Mouse (Mus musculus): ENCODE measurements at regions not wholly inside any gene's neighbourhood (a gene's known extent, or its start where the extent isn't known, plus 50 kb on each side); places are given as distances from the start of the nearest gene placed in this dataset.

DNA sequence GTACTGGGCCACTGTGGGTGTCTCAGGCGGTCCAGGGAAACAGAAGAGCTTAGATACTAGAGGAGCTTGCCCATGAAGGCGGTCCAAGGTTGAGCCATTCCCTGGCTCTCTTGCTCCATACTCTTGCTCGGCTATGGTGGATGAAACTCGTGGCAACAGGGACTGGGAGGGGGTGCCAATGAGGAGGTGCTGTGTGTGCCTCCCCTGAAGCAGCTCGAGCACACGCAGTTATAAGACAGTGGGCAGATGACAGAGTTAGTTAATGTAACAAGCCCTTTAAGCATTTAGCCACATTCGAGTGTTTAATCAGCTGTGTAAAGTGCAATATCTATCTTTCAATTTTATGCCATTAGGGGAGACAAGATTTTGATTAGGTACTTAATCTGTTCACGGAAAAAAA lies 237.5 kb downstream of the Dhx35 start:
- DNase-seq: no peak

DNA sequence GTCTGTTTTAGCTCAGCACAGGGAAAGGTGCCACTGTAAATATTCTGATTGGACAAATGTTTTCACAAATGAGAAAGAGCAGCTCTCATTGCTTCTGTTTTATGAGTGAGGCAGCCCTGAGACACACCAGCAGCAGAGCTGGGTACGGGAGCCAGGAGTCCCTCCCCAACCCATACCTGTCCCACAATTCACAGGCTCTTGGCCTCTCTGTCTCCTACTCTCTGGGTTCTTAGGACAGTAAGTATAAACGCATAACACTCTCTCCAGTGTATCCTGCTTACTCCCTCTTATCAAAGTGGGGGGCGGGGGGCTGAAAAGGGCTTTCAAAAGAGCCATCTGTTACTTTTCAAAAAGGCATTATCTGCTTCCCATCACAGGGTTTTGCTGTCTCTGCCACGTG lies 245.3 kb downstream of the Dhx35 start:
- no peak for DNase-seq

DNA sequence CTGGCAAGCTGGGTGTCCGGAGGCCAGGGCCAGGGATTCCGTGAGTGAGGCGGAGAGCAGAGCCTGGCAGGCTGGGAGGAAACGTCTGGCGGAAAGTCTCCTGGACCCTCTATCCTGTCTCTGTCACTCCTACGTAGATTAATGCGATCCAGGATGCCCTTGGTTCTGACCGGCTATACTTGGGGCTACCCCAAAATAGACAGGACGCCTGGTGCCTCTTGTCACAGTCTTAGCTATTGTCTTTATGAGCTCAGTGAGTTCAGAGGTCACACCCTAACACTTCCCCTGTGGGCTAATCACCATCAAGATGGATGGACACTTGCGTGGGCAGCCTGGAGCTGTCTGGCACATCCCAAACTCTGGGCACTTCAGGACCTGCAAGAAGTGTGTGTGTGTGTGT lies 258.9 kb downstream of the Dhx35 start:
- no peak for DNase-seq

DNA sequence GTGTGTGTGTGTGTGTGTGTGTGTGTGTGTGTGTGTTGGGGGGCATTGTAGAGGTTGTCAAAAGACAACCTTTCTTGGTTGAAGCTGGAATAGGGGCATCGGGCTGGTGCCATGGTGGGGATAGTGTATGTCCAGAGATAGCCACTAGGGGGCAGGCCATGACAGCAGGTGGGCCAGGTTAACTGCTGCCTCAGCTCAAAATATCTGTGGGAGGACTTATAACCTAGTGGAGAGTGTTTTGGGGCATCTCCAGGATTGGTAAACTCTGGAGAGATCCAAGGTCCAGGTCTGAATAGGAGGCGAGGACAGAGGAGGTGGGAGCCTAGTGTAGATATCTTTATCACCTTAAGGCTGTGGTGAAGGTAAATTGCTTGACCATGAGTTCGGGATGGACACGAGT lies 259.3 kb downstream of the Dhx35 start:
- DNase-seq: peak; percentile 73 to 77

DNA sequence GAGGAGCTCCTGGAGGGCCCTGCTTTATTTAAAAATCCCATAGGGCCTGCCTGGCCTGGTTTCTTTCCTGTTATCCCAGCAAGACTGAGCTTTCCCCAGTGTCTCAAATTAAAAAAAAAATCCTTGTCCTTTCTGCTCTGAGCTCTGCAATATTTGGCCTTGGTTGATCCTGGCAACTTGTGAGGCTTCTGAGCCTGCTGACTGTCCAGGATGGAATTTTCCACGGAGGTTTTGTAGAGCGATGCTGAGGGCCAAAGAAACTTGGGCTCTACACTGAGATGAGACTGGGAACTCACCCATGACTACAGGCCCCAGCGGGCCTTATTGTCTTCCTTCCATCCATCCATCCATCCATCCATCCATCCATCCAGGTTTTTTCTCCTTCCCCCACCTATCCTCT lies 259.8 kb downstream of the Dhx35 start:
- DNase-seq: no peak

DNA sequence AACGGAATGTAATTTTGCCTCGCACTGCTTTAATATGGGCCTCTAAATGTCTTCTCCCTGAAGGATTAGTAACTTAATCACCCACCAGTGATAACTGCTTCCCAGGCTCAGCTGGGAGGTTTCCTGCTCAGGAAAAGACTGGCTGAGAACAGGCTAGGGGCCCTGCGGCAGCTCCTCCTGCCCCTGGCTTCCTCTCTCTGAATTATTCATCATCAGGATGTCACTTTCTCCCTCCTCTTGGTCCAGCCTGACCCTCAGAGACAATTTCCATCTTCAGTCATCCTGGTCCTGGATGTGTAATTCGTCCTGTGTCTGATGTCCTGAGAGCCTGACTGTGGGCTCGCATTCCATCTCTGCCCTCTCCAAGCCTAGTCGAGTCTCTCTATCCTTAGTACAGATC lies 261.2 kb downstream of the Dhx35 start:
- DNase-seq: no peak

DNA sequence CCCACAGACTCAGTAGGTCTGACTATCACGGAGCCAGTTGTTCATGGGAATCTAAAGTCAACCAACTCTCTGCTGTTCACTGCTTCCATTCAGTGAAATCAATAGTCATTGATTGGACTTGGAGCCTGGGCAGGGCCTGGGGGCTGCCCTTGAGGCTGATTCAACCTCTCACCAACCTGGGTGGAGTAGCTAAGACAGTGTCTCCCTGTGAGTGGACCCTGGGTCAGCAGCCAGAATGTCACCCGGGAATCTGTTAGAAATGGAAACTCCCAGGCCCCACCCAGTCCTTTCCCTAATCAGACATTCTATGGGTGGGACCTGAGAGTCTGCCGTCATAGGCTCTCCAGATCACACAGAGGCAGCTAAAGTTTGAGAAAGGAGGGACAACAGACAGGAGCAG lies 262.4 kb downstream of the Dhx35 start:
- DNase-seq: no peak

DNA sequence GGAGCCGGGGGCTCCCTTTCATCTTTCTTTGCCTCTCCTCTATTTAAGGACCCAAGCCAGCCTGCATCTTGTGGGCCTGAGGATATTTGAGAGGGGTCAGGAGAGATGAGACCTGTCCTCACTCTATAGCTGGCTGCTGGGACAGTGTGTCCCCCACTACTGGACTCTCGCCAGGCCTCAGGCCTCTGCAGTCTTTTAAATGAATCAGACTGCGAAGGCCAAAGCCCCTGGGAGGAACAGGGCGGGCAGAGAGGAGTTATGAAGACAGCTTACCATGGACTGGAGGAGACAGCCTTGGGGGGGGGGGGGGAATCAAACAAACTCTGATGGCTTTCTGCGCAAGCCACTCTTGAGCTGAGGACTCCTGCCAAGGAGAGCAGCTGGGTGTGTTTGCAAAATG lies 262.9 kb downstream of the Dhx35 start:
- DNase-seq: peak in 1 of 2 experiments; percentile 17

DNA sequence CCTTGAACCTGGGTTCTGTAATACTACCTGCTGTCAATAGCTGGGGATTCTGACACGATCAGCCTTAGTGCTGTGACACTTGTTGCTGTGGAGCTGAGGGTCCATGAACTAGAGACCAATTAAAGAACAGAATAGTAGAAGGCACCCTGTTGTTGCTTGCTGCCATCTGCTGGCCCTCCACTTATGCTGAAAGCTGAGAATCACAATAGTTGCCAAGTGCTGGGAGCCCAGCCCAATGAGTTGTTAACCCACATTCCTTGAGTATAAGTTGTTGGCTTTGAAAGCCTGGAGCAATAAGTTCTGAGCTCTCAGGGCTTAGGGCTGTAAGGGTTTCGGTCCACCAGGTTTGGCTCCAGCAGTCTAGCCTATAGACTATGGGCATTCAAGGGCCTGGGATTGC lies 267.7 kb downstream of the Dhx35 start:
- peak; percentile 36 to 50 for DNase-seq

DNA sequence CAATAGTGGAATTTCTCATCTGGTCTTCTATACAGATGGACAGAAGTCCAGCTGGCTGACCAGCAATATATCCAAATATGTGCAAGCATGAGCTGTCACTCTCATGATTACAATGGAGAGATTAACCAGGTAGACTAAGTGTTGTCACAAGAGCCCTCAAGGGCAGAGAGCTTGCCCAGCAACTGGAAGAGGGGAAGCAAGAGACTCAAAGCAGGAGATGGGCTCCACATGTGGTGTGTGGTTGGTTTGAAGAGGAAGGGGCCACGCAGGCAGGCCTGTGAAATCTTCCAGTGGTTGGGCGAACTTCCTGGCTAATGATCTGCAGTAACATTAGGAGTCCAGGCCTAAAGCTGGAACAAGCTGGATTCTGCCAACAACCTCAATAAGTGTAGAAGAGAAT lies 268.1 kb downstream of the Dhx35 start:
- no peak for DNase-seq

DNA sequence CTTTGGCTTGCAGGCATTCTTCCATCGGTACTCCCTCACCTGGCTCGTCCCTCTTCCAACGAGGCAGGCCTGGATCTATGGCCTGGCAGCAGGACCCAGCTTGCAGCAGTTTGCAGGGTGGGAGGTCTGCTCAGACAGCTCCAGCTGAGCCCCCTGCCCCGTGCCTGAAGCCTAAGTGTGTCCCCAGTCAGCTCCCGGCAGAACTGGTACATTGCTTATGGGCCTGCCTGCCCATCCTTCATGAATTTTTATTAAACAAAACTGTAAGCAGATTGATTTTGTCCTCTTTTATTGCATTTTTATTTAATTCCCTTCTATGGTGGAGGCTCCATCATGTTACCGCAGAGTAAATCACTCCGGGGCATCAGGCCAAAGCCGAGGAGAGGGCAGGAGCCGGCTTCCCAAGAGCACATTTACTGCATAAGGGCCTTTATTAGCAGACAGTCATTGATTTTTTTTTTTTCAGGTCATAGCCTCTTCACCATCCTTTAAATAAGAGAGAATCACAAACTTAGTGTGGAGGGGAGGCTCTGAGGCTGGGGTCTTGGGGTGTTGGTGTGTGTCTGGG lies 269.9 kb downstream of the Dhx35 start:
- no peak for DNase-seq

DNA sequence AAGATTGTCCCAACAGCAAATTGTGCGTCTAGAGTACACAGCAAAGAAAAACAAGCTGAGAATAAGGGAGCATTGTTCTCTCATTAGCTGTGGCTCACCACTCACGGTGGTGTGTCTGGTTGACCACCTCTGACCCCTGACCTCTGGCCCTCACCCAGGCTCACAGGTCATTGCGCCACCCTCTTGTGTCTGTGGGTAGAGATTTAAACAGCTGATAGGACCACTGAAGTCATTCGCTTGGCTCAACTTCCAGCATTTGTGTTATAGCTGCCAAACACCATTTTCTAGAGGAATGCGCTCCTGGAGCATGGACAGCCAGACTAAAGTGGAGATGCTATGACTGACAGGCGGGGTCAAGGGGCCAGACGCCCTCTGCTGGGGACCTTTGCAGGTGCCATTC lies 272.9 kb downstream of the Dhx35 start:
- DNase-seq: no peak

DNA sequence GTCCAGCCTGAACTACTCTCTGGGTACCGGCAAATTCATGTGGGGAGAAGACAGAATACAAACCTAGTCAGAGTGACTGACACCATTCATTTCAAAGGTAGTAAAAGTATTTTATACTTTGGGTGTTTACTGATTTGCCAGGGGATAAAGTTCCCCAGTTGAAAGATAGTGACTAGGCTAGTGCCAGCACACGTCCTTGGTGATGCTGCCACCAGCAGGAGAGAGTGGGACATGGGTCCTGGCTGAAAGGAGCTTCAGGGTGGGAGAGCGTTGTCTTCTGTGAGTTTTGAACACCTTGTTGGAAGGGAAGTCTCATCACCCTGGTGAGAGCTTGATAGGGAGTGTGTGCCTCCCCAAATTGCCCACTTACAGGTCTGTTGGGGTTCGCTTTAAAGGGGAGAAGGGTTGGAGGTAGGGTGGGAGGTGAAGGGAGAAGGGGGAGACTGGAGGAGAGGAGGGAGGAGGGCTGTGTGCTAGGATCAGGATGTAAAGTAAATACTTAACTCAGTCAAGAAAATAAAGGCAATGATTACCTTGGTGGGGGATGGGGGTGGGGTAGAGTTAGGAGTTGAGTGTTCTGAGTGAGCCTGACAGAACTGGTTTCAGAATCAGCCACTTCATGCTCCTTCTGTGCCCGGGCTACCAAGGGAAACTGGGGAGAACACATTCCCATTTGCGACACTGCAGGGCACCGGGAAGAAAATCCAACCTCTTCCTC lies 273.9 kb downstream of the Dhx35 start:
- no peak for DNase-seq

DNA sequence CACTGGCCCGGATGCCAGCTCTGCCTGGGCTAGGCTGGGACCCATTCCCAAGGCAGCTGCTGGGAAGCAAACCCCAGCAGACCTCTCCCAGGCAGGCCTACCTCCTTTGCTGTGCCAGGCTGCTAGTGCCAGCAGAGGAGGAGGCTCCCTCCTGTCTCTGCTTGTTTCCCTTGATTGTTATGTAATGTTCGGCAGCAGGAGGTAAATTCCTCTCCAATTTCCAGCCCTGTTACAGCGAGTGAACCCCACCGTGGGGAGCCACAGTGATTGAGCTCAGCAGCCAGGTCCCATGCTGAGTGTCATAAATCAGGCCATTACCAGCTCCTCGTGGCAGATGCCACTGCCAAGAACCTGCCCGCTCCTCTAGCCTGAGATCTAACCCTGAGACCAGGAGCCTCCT lies 274.6 kb downstream of the Dhx35 start:
- DNase-seq: peak; percentile 86 to 93

DNA sequence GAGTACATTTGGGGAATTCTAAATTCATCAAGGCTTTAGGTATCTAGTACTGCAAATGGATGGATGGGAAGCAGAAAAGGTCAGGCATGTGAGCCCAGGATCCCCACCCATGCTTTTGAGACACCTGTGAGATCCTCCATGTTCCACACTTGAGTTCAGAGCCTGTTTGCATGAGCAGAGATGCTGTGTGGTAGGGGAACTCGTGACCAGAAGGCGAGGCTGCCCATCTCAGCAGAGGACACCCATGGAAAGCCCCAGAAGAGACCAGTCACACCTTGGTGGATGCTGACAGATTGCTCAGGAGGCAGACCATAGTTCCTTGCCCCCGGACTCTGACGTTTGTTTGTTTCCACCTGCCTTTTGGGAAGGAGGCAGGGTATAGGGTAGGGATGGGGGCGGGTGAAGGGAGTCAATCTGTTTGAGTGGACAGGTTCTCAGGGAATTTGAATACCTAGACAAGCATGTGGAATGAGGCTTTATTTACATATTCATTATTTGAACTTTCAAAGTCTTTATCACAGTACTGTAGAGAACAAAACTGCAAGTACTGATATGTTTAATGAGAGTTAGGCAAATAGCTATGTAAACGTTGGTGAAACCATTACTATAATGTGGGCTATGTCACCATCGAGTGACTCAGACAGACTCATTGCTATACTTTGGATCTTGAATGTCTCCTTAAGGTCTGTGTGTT lies 278.5 kb downstream of the Dhx35 start:
- no peak for DNase-seq

DNA sequence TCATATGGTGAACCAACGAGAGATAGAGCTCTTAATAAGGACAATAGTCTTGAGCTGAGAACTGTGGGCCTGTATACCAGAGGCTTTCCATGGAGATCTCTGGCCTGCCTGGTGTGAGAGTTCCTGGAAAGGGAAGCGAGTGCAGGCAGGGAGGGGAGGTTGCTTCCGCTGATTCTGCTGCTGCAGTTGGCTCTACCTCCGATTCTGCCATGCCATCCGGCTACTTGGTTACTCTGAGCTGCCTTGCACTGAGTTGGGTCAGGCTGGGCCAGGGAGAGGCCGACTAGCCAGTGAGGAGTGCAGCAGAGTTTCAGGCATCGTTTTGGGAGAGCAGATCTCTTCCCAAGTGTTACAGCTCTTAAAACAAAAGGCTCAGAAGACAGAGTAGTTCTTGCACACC lies 285.2 kb downstream of the Dhx35 start:
- no peak for DNase-seq

DNA sequence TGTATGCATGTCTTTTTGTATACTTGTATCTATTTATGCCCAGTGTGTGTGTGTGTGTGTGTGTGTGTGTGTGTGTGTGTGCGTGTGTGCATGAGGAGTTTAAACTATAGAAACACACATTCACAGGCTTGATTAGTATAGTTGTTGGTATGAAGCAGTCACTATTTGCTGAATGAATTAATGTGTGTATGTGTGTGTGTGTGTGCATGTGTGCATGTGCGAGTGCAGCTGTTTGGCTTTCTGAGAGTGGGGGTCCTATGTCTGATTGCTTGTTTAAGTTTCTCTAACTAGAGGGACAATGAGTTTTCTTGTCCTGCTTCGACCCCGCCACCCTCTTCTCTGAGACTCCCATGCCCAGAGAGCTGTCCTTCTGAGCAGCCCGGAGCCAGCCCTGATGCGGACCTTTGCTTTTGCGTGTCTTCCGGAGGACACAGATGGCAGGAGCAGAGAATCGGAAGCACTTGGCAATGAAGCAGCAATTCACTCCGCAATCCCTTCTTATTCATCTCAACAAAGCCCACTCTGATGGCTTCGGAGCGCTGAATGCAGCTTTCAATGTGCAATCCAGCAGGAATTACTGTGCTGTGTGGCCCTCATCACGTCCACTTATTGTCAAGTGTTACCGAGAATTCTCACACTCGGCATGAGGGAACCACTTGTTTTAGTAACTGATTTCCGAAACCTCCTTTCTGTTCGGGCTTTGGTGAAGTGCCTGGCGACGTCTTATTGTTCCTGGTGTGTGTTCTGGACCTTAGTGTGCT lies 286.4 kb downstream of the Dhx35 start:
- peak; percentile 24 to 28 for DNase-seq

DNA sequence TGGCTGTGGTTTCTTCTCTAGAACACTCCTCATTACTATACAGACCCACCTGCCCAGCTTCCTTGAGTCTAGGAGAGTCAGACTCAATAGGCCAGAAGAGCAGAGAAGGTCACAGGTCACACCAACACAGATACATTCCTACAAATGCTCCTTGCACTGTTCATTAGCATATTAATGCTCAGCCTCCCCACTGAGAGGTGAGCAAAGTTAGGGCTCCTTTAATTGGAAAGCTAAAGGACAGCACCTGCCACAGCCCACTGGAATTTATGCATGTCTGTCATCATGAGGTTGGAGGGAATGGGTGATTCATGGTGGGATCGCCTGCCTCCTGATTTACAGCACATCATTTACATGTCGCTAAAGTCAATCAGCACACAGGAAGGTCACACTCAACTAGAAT lies 292.2 kb downstream of the Dhx35 start:
- DNase-seq: no peak

DNA sequence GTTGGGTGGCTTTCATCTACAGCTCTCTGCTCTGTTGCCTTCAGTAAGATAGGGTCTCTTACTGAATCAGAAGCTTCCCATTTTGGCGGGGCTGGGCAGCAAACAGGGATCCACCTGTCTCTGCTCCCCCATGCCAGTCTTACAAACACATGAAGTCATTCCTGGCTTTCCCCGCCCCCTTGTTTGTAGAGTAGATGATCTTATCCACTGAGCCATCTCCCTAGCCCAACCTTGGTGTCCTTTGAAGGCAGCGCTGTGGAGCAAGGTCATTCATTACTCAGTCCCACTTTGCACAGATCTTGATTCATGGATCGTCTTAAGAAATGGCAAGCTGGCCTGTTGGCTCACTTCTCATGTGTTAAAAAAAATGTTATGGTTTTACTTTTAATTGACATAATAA lies 293.6 kb downstream of the Dhx35 start:
- no peak for DNase-seq

DNA sequence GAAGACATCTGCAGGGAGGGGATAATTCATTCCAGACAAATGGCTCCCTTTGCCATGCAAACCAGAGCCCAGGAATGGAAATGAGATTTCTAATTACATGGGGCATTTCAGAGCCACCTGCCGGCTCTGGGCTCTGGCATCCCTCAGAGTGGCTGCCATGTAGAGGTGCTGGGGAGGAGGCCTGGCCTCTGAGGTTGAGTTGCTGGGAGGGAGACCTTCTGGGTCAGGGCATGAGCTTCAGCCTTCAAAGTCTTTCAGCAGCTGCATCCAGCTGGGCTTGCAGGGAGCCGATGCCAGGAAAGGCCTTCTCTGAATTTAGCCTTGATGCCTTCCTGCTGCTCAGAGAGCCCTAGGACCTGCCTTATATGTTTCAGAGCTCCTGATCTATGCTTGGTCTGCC lies 302.1 kb downstream of the Dhx35 start:
- DNase-seq: no peak

DNA sequence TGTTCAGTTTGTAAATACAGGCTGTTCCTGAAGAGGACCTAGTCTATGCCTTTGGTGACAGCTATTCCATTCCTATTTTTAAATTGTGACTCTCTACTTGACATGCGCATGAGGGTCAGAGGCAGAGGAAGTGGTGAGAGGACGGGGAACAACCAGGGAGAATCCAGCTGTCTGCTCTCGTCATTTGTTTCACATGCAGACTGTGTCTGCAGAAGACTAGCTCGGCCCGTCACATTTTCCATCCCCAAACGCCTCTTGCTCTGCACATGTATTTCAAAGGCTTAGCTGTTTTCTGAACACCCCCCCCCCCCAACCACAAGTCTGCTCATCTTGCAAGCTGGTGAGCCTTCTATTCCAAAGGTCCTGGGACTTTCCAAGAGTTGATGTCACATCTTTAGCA lies 339.4 kb downstream of the Dhx35 start:
- no peak for DNase-seq

DNA sequence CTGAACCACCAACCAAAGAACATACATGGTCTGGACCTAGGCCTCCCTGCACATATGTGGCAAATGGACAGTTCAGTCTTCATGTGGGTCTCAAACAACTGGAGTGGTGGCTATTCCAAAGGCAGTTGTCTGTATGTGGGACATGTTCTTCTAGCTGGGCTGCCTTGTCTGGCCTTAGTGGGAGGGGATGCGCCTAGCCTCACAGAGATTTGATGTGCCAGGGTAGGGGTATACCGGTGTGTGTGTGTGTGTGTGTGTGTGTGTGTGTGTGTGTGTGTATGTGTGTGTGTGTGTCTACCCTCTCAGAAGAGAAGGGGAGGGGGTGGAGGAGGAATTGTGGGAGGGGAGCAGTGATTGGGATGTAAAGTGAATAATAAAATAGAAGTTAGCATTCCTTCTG lies 344.0 kb downstream of the Dhx35 start:
- DNase-seq: no peak

DNA sequence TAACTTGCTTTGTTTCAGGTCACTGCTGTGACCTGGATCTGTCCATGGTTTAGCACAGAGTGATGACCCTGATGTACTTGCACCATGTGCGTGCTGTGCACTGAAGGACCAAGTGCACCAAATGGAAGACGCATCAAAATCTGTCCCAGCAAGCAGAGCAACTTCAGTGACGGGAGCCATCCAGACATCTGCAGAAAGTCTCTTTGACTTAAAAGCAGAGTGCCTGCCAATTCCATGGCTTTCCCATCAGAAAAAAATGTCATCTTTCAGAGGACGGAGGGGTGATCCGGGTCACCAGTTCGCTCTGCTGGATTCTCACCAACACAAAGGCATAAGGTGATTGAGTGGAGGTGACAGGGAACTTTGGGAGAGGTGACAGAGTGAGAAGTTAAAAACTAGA lies 351.4 kb downstream of the Dhx35 start:
- DNase-seq: no peak

DNA sequence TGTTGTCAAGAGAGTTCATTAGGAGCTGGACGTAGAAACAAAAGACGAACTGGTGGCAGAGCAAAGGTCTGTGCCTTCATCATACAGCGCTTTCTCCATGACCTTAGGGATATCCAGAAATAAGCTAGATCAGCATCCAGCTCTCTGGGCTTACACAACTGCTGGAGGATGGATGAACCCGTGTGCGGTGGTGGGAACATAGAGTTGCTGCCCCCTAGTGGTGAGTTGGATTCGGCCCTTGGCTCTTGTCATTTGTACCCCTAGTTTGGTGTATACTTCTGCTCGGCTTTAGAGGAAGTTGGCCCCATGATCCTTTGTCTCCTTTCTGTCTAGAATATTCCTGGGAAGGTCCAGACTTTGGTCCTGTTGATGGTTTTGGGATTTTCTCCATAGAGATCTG lies 369.4 kb downstream of the Dhx35 start:
- peak; percentile 73 to 78 for DNase-seq
